Mouse (Mus musculus): Measurements from ENCODE around the gene Aif1l.

Gene Aif1l

GRCm38 (mm10) chr2:31952236-31952635 is 2.3 kb downstream of the Aif1l start:
- DNase-seq (ENCODE audit: low spot score in 2 of 2): no peak

- no peak for DNase-seq (ENCODE audit: low spot score in 2 of 2)
These were observed 2.8 kb downstream of the Aif1l start for GRCm38 (mm10) chr2:31952725-31953124.

- no peak for DNase-seq (ENCODE audit: low spot score in 2 of 2)
These were observed 3.7 kb downstream of the Aif1l start for GRCm38 (mm10) chr2:31953687-31954086.

- no peak for DNase-seq (ENCODE audit: low spot score in 2 of 2)
These were observed 4.8 kb downstream of the Aif1l start for GRCm38 (mm10) chr2:31954779-31955181.

- no peak for DNase-seq (ENCODE audit: low spot score in 2 of 2)
These were observed 5.7 kb downstream of the Aif1l start for GRCm38 (mm10) chr2:31955686-31956085.

GRCm38 (mm10) chr2:31957211-31957610 is 7.3 kb downstream of the Aif1l start:
- DNase-seq (ENCODE audit: low spot score in 2 of 2): no peak

GRCm38 (mm10) chr2:31960986-31961385 is 11.0 kb downstream of the Aif1l start:
- no peak for DNase-seq (ENCODE audit: low spot score in 2 of 2)

GRCm38 (mm10) chr2:31961791-31962222 is 11.9 kb downstream of the Aif1l start:
- no peak for DNase-seq (ENCODE audit: low spot score in 2 of 2)

- no peak for DNase-seq (ENCODE audit: low spot score in 2 of 2)
These were observed 12.7 kb downstream of the Aif1l start for GRCm38 (mm10) chr2:31962501-31963224.

GRCm38 (mm10) chr2:31963491-31963890 is 13.6 kb downstream of the Aif1l start:
- no peak for DNase-seq (ENCODE audit: low spot score in 2 of 2)

GRCm38 (mm10) chr2:31964191-31964590 is 14.3 kb downstream of the Aif1l start:
- DNase-seq (ENCODE audit: low spot score in 2 of 2): peak; percentile 27 to 51

GRCm38 (mm10) chr2:31965110-31965509 is 15.2 kb downstream of the Aif1l start:
- DNase-seq (ENCODE audit: low spot score in 2 of 2): no peak

- no peak for DNase-seq (ENCODE audit: low spot score in 2 of 2)
These were observed 16.9 kb downstream of the Aif1l start for GRCm38 (mm10) chr2:31966801-31967200.

GRCm38 (mm10) chr2:31972589-31972988 is 22.6 kb downstream of the Aif1l start:
- no peak for DNase-seq (ENCODE audit: low spot score in 2 of 2)

GRCm38 (mm10) chr2:31974141-31974808 is 24.3 kb downstream of the Aif1l start, which contains the start of gene Nup214:
Nup214 (plus strand) TSS chr2:31974436.
- peak; percentile 98 to 99 for DNase-seq (ENCODE audit: low spot score in 2 of 2)

- no peak for DNase-seq (ENCODE audit: low spot score in 2 of 2)
These were observed 25.0 kb downstream of the Aif1l start for GRCm38 (mm10) chr2:31974809-31975371.

GRCm38 (mm10) chr2:31987774-31988173 is 37.8 kb downstream of the Aif1l start:
- no peak for DNase-seq (ENCODE audit: low spot score in 2 of 2)

GRCm38 (mm10) chr2:31990961-31991360 is 41.0 kb downstream of the Aif1l start:
- DNase-seq (ENCODE audit: low spot score in 2 of 2): no peak

GRCm38 (mm10) chr2:31994896-31995295 is 45.0 kb downstream of the Aif1l start:
- no peak for DNase-seq (ENCODE audit: low spot score in 2 of 2)

GRCm38 (mm10) chr2:31996060-31996459 is 46.1 kb downstream of the Aif1l start:
- DNase-seq (ENCODE audit: low spot score in 2 of 2): no peak

- no peak for DNase-seq (ENCODE audit: low spot score in 2 of 2)
These were observed 47.6 kb downstream of the Aif1l start for GRCm38 (mm10) chr2:31997539-31997938.

- DNase-seq (ENCODE audit: low spot score in 2 of 2): no peak
These were observed 48.5 kb downstream of the Aif1l start for GRCm38 (mm10) chr2:31998443-31998842.

- no peak for DNase-seq (ENCODE audit: low spot score in 2 of 2)
These were observed 58.4 kb downstream of the Aif1l start for GRCm38 (mm10) chr2:32008311-32008710.

All from urinary bladder, adult 18-20 months (tissue).